Mouse (Mus musculus): Measurements from ENCODE around the gene Zpbp. TPM values are rescaled to one million over a fixed set of nuclear protein-coding genes. Genes with fewer than 3 reads are reported as not detected.

Zpbp gene
- polyA plus RNA-seq, 1 experiment, result not detected

DNA sequence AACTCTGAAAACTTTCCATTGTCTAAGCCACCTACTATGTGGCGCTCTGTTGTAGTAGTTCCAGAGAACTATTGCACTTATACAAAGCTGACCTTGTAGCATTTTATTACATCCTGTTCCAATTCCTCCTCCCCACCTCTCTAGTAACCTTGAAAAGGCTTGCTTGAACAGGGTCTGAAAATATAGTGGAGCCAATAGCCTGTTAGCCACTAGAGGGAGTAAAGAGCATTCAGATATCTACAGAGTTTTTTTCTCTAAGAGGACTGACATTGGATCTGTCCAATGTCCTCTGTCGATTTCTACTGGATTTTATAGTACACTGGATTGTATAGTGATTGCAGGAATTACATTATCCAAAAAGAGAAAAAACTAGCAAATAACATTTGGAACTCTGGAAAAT, 7.2 kb downstream of the Zpbp start:
- Histone ChIP-seq H3K4me1 (ENCODE audit: control insufficient read depth, insufficient read depth, low read length) (no peaks in the 10 kb centered on the region), H3K27ac (ENCODE audit: insufficient read depth, low read depth, low read length) (no peak overlapping the region), H3K4me3 (ENCODE audit: insufficient read depth, low read depth, low read length) (no peak overlapping the region)
- 34% methylated on average over 2 of the region's 2 CpGs for WGBS
- no peak for TF ChIP-seq CTCF (IDR thresholded peaks at IDR 0.05; ENCODE audit: insufficient read depth, low read depth, low read length)
- no peak for TF ChIP-seq POLR2A (IDR thresholded peaks at IDR 0.05; ENCODE audit: insufficient read depth, low read depth, low read length)

DNA sequence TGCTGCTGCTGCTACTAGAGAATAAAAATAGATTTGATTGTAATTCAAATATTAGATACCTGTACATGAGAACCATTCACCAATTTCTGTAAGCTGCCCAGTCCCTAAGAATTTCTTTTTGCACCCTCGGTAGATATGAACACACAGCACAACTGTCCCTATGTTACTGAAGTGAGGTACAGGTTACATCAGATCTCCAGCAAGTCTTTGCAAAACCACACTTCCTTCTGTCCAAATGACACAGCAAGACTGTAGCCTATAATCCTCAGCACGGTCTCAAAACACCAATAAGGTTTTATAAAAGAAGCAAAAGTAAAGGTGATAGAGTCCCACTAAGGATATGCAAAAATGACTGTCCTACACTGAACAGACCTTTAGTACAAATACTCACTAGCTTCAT, 44.9 kb downstream of the Zpbp start:
- 90% methylated on average over 2 of the region's 2 CpGs for WGBS

DNA sequence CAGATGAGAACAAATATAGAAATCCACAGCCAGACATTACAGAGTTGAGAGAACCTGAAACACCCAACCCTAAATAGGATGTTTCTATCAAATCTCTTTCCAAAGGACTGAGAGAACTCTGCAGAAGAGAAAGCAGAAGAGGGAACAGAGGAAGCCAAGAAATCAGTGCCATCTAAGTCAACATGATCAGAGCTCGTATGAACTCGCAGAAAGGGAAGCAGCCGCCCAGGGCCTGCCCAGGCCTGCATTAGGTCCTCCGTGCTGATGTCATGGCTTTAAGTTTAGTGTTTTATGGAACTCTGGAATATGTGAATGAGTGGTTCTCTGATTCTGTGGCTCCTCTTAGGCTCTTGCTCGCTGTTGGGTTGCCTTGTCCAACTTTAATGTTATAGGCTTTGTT, 48.0 kb downstream of the Zpbp start:
- Histone ChIP-seq H3K27ac (ENCODE audit: insufficient read depth, low read depth, low read length) (no peak overlapping the region), H3K4me1 (ENCODE audit: control insufficient read depth, insufficient read depth, low read length) (no peaks in the 10 kb centered on the region), H3K4me3 (ENCODE audit: insufficient read depth, low read depth, low read length) (no peak overlapping the region)
- 84% methylated on average over 5 of the region's 5 CpGs for WGBS
- TF ChIP-seq CTCF (IDR thresholded peaks at IDR 0.05; ENCODE audit: insufficient read depth, low read depth, low read length) (no peak), POLR2A (IDR thresholded peaks at IDR 0.05; ENCODE audit: insufficient read depth, low read depth, low read length) (no peak)

More for the DNA sequence above, 44.9 kb downstream of the Zpbp start:
- Histone ChIP-seq H3K4me1 (ENCODE audit: control insufficient read depth, insufficient read depth, low read length) (no peaks in the 10 kb centered on the region), H3K4me3 (ENCODE audit: insufficient read depth, low read depth, low read length) (no peak overlapping the region), H3K27ac (ENCODE audit: insufficient read depth, low read depth, low read length) (no peak overlapping the region)
- TF ChIP-seq CTCF (IDR thresholded peaks at IDR 0.05; ENCODE audit: insufficient read depth, low read depth, low read length) (no peak), POLR2A (IDR thresholded peaks at IDR 0.05; ENCODE audit: insufficient read depth, low read depth, low read length) (no peak)

DNA sequence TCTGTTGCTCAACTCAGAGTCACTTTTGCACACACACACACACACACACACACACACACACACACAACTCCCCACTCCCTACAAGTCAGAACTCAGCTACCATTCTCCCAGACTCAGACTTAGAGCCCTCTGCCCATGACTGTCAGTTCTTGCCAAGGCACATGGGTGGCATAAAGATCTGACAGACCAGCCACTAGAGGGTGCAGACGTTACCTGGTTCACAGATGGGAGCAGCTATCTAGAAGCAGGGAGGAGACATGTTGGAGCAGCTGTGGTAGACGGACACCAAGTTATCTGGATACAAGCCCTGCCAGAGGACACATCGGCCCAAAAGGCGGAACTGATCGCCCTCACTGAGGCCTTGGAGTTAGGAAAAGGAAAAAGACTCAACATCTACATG, 67.5 kb downstream of the Zpbp start:
- no peak for TF ChIP-seq POLR2A (IDR thresholded peaks at IDR 0.05; ENCODE audit: insufficient read depth, low read depth, low read length)
- TF ChIP-seq CTCF (IDR thresholded peaks at IDR 0.05; ENCODE audit: insufficient read depth, low read depth, low read length), result no peak
- Histone ChIP-seq H3K4me1 (ENCODE audit: control insufficient read depth, insufficient read depth, low read length) (no peaks in the 10 kb centered on the region), H3K27ac (ENCODE audit: insufficient read depth, low read depth, low read length) (no peak overlapping the region), H3K4me3 (ENCODE audit: insufficient read depth, low read depth, low read length) (no peak overlapping the region)
- 89% methylated on average over 5 of the region's 5 CpGs for WGBS

DNA sequence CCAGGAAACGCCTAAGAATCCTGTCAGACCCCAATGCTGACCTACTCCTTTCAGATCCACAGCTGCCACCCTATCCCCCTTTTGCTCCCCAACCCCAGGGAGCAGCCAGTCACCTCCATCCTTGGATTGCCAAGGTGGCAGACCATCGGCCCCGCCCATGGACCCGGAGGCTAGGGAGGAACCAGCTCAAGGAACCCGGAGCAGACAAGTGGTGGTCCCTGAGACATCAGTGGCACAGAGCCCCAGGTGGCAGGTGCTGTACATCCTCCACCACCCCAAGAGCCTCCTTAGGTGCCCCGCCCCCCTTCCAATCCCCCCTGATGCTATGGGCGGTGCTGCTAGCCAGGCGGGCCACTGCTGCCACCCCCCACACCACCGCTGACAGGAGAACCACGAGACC, 69.0 kb downstream of the Zpbp start:
- 91% methylated on average over 10 of the region's 10 CpGs for WGBS
- Histone ChIP-seq H3K4me3 (ENCODE audit: insufficient read depth, low read depth, low read length) (no peak overlapping the region), H3K27ac (ENCODE audit: insufficient read depth, low read depth, low read length) (no peak overlapping the region), H3K4me1 (ENCODE audit: control insufficient read depth, insufficient read depth, low read length) (no peaks in the 10 kb centered on the region)
- no peak for TF ChIP-seq POLR2A (IDR thresholded peaks at IDR 0.05; ENCODE audit: insufficient read depth, low read depth, low read length)
- no peak for TF ChIP-seq CTCF (IDR thresholded peaks at IDR 0.05; ENCODE audit: insufficient read depth, low read depth, low read length)

DNA sequence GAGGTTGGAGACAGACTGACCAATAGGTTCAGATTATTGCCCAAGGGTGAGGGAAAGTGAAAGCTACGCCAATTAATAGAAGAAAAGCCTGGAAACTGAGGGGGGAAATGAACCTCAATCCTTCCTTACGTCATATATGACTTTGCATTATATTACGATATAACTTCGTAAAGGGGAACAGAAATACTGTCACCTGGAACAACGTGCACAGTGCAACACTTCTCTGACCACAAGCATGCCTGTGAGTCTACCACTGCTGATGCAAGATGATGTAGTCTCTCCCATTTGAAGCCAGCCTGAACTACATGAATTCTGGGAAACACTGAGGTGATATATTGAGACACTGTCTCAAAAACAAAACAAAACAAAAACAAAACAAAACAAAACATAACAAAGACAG, 90.9 kb downstream of the Zpbp start:
- TF ChIP-seq CTCF (IDR thresholded peaks at IDR 0.05; ENCODE audit: insufficient read depth, low read depth, low read length), result no peak
- WGBS, result 91% methylated on average over 5 of the region's 5 CpGs

DNA sequence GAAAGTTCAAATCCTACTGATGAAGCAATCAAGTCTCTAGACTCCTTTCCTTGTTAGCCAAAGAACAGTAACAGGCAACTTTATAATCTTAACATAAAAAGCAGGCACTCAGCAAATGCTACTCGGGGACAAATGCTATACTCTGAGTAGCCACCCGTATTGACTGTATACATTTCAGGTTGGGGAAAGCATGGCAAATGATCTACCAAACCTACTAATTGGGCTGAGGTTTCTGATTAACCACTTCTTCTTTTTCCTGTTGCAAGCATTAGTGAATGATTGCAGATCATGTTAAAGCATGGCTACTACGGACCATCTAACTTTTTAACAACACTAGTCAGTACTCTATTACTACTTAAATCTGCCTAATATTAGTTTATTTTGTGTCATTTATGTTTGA, 178.7 kb downstream of the Zpbp start:
- TF ChIP-seq CTCF (IDR thresholded peaks at IDR 0.05; ENCODE audit: insufficient read depth, low read depth, low read length) (no peak), POLR2A (IDR thresholded peaks at IDR 0.05; ENCODE audit: insufficient read depth, low read depth, low read length) (no peak)
- WGBS, result 89% methylated on average over 3 of the region's 3 CpGs

More for the DNA sequence above, 90.9 kb downstream of the Zpbp start:
- Histone ChIP-seq H3K4me1 (ENCODE audit: control insufficient read depth, insufficient read depth, low read length) (no peaks in the 10 kb centered on the region), H3K27ac (ENCODE audit: insufficient read depth, low read depth, low read length) (no peak overlapping the region), H3K4me3 (ENCODE audit: insufficient read depth, low read depth, low read length) (no peak overlapping the region)

DNA sequence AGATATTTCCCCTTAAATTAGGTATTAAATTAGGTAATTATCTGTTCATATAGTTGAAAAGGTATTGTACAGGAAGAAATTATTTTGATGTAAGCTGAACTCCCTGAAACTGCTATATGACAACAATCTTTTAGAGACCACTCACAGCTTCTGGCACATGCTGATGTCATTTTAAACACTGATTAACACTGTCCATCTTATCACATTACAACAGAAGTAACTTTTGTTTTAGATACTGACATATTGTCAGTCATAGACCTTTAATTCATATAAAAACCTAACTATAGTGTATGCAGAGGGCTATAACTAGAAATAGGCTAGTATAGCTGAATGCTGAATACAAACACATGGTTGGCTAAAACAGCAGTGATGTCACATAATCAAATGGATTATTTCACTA, 182.1 kb downstream of the Zpbp start:
- no peak overlapping the region for H3K27ac ChIP-seq (ENCODE audit: insufficient read depth, low read depth, low read length)
- H3K4me1 ChIP-seq (ENCODE audit: control insufficient read depth, insufficient read depth, low read length), result no peaks in the 10 kb centered on the region
- no peak overlapping the region for H3K4me3 ChIP-seq (ENCODE audit: insufficient read depth, low read depth, low read length)
- TF ChIP-seq POLR2A (IDR thresholded peaks at IDR 0.05; ENCODE audit: insufficient read depth, low read depth, low read length), result no peak
- TF ChIP-seq CTCF (IDR thresholded peaks at IDR 0.05; ENCODE audit: insufficient read depth, low read depth, low read length), result no peak

More for the DNA sequence above, 178.7 kb downstream of the Zpbp start:
- Histone ChIP-seq H3K27ac (ENCODE audit: insufficient read depth, low read depth, low read length) (no peak overlapping the region), H3K4me3 (ENCODE audit: insufficient read depth, low read depth, low read length) (no peak overlapping the region), H3K4me1 (ENCODE audit: control insufficient read depth, insufficient read depth, low read length) (no peaks in the 10 kb centered on the region)

DNA sequence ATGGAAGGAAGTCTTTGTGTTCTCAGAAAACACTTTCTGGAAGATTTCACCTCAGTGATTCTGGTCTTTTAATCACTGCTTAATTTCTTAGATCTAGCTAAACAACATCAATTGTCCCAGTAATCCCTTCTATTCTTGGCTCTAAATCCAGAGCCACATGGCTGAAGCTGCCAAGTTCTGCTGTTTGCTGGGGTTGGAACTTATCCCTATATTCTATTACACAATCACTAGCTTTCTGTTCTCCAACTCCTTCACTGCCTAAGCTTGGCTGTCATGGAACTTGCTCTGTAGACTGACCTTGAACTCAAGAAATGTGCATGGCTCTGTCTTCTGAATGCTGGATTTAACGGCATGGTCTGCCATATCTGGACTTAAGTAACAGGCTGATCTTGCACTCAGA, 204.9 kb downstream of the Zpbp start:
- 51% methylated on average over 1 of the region's 1 CpGs for WGBS
- TF ChIP-seq CTCF (IDR thresholded peaks at IDR 0.05; ENCODE audit: insufficient read depth, low read depth, low read length) (no peak), POLR2A (IDR thresholded peaks at IDR 0.05; ENCODE audit: insufficient read depth, low read depth, low read length) (no peak)

DNA sequence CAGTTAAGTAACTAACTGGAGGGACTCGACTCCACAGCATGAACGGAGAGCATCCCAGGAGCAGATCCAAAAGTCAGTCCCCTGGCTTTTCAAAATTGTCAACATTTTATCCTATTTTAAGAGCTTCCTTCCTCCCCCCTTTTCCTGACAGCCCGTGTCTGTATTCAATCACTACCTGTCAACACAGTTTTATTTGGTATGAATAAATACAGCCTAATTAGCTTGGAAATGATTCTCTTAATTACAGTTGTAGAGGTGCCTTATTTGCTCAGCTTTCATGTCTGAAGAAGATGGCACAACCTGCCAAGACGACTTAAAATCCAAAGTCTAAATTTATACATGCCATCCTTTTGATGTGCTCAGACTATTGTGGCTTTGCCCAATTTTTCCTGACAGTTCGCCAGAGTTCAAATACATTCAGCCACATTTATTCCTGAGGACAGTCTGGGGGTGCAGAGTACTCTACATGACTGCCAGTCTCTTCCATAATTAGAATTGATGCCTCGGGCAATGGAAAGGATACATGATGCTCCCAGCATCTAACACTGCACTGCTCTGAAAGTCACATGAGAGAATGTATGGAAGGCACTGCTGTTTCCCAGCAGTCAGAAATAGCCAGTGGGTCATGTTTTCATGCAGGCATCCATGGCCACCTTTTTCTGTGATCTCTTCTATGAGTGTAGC, 219.4 kb downstream of the Zpbp start:
- no peak overlapping the region for H3K27ac ChIP-seq (ENCODE audit: insufficient read depth, low read depth, low read length)
- TF ChIP-seq CTCF (IDR thresholded peaks at IDR 0.05; ENCODE audit: insufficient read depth, low read depth, low read length), result no peak
- no peak for TF ChIP-seq POLR2A (IDR thresholded peaks at IDR 0.05; ENCODE audit: insufficient read depth, low read depth, low read length)
- 0 out of 2 replicates have a peak, but pooled peaks cover 2% of the 10 kb centered on the region for H3K4me1 ChIP-seq (ENCODE audit: control insufficient read depth, insufficient read depth, low read length)
- no peak overlapping the region for H3K4me3 ChIP-seq (ENCODE audit: insufficient read depth, low read depth, low read length)
- WGBS, result 29% methylated on average over 6 of the region's 6 CpGs

More for the DNA sequence above, 204.9 kb downstream of the Zpbp start:
- no peak overlapping the region for H3K27ac ChIP-seq (ENCODE audit: insufficient read depth, low read depth, low read length)
- no peaks in the 10 kb centered on the region for H3K4me1 ChIP-seq (ENCODE audit: control insufficient read depth, insufficient read depth, low read length)
- H3K4me3 ChIP-seq (ENCODE audit: insufficient read depth, low read depth, low read length), result no peak overlapping the region

Measured in olfactory bulb, adult 2 months (tissue).